Mouse (Mus musculus): ENCODE results near the gene Tmem233. TPM values are rescaled to one million over a fixed set of nuclear protein-coding genes. Genes with fewer than 3 reads are reported as not detected.

The Tmem233 gene
- total RNA-seq, 2 experiments from 2014 or later: not detected

DNA sequence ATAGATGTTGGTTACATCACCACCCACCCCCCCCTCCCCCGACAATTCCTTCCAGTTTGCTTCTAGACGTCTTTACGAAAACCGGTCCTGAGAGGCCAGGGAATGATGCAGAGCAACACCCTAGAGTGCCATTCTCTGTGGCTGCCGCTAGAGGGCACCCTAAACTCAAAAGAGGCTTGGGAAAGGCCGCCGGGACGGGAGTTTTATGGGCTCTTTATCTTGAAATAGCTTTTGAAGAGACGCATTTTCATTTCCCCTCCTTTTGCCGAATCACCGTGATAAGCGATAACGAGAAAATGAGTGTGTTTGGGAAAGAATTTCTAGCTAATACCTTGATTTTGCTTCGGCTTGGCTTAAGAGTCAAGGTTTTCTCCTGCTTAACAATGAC lies 51.9 kb downstream of the Tmem233 start:
- no peak for ATAC-seq (replicated peaks; ENCODE audit: low FRiP score, low TSS enrichment, poor library complexity, severe bottlenecking)

DNA sequence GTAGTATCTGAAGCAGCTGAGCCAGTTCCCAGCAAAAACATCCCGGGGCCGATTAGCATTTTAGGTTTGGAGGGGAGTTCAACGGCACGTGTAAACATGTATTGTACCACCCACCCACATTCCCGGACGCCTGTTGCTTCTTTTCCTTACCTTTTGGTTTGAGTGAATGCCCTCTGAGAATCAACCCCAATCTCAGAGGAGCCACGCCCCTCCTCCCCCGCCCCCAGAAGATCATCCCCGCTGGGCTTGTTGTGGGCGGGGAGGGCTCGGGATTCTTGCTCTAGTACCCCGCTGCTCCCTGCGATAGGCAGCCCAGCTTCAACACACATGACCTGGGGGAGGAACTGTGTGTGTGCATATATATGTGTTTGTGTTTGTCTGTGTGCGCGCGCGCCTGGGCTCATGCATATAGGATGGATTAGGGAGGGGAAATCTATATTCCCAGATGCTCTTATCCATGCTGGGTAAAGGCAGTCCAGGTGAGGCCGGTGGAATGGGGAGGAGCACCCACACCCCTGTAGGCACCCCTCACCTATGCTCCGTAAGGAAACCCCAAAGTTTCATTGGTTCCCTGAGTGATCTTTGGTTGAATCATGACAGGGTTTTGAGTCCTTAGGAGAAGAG lies 52.4 kb downstream of the Tmem233 start:
- ATAC-seq (replicated peaks; ENCODE audit: low FRiP score, low TSS enrichment, poor library complexity, severe bottlenecking): no peak

DNA sequence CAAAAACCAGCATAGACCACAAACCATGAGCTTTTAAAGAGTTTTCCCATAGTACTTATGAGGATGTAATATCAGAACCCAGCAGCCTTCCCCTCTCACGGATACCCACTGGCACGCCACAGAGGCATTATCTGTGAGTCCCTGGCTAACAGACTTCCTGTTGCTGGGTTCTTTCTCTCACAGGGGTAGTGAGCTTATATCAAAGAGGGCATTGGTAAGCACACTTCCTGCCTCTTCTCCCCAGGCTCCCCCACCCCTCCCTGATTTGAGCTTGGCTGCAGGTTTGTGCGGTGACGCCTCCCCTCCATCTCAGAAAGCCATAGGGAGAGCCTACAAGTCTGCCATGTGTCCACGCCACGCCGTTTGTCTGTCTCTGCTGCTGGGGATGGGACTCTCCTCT lies 54.0 kb downstream of the Tmem233 start:
- ATAC-seq (replicated peaks; ENCODE audit: low FRiP score, low TSS enrichment, poor library complexity, severe bottlenecking): peak; percentile 79

DNA sequence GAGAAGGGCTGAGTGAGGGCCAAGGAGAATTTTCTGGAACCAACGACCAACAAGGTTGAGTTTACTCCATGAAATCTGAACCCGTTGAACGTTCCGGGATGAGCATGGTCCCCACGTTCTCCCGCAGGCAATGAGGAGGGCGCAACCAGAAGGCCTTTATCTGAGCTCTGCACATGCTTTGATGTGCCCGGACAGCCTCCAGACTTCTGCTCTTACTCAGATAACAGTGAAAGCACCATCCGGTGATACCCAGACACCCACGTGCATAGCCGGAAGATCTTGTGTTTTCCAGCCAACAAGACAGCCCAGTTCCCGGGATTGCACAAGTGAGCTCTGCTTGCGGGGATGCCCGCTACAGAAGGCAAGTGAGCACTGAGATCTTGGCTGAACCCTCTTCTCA lies 56.5 kb downstream of the Tmem233 start:
- ATAC-seq (replicated peaks; ENCODE audit: low FRiP score, low TSS enrichment, poor library complexity, severe bottlenecking): peak; percentile 53

DNA sequence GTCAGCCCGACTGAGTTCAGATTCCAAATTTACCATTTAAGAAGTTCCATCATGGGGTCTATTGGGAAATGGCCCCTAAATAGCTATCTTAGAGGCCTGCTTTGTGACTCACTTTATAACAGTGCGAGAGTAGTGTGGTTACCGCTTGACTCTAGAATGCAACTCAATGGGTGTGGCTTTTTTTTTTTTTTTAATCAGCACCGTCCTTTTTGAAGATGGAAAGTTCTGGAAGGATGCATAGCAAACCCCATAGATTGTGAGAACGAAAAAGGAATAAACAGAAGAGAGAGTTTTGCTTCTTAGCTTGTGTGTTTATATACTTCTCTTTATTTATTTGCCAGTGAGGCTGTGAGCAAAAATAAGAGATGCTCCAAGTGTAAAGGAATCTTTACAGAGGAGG lies 56.9 kb downstream of the Tmem233 start:
- no peak for ATAC-seq (replicated peaks; ENCODE audit: low FRiP score, low TSS enrichment, poor library complexity, severe bottlenecking)

DNA sequence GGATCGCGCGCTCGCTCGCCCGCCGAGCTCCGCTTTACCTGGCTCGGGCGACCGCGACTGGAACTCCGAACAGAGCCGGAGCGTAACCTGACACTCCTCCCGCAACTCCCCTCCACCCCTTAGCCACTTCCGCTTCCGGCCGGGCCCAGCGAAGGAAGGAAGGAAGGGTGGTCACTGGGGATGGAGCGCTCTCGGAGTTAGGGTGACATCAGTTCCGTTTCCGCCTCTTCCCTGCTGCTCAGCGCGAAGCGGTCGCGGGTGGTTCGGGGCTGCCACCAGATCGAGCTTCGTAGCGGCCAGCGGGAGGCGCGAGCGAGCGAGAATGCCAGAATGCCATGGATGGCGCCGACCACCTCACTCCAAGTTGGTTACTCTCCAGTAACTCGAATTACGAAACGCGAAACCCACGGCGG lies 58.7 kb downstream of the Tmem233 start, which contains the start of gene Prkab1:
Gene Prkab1, minus strand, starts transcription at position 182 of the 413 bp plus-strand sequence.
- peak; percentile 67 for ATAC-seq (replicated peaks; ENCODE audit: low FRiP score, low TSS enrichment, poor library complexity, severe bottlenecking)

DNA sequence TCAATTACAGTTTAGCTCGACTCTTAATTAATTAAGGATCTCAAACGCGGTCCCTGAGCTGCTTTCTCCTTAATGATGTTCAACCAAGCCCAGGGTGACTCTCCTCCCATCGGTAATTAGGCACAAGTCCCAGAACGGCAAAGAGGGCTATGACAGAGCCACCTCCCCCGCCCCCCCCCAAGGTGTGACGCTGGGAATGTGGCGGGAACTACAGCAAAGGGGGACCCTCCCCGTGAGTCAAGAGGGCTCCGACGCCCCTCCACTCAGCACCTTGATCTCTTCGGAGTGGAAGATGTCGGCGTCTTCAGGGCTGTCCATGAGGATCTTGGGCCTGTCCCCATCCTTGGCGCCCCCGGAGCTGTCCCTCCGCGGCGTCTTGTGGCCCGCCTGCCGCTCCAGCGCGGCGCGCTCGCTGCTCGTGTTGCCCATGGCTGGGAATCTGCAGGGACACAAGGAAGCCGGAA lies 59.2 kb downstream of the Tmem233 start:
- no peak for ATAC-seq (replicated peaks; ENCODE audit: low FRiP score, low TSS enrichment, poor library complexity, severe bottlenecking)

DNA sequence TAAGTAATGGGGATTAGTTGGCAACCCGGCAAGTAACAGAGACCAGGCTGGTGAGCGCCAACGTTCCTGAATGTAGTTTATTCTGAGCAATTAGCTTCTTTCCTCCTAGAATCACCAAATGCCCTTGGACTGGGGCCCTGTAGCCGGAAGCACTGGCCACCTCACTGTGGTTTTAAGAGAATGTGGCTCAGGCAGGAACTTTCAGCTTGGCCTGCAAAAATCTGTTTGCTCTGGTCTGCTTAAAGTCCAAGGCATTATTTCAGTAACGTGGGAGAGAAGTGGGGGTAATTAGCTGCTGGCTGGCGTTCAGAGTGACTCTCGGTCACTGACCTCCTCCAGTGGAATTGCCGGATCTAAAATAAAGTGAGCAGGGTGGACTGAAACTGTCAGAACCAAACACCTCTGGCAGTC lies 59.8 kb downstream of the Tmem233 start:
- no peak for ATAC-seq (replicated peaks; ENCODE audit: low FRiP score, low TSS enrichment, poor library complexity, severe bottlenecking)

DNA sequence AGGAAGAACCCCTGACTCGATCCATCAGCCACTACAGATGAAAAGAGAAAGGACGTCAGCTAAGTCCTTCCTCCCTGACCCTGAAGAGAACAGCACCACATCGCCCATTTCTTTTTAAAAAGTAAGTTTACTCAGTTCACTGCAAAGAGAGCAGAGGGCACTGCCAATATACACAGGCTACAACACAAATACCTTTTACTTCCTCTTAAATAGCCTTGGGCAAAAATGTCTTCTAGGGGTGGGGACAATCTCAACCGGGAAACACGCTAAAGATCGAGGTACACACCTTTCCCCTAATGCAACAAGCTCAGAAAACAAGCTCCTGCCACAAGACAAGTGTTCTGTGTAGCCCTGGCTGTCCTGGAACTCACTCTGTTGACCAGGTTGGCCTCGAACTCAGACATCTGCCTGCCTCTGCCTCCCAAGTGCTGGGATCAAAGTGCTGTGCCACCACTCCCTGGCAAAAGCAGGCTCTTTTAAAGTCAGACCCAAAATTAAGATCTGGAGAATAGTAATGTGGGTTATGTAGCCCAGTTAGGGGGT lies 60.3 kb downstream of the Tmem233 start:
- ATAC-seq (replicated peaks; ENCODE audit: low FRiP score, low TSS enrichment, poor library complexity, severe bottlenecking): no peak

DNA sequence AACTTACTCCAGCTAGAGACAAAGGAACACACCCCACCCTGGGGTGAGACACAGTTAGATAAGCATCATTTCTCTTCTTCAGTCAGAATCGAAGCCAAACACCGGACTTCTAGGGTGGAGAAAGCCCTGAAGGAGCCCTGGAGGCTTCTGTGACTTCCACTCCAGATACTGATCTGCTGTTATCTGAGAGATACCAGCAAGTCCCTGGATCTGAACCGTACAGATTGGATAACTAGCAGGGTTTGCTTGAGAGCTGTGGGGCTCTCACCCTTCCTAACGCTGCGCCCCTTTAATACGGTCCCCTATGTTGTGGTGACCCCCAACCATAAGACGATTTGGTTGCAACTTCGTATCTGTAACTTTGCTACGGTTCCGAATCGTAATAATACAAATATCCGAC lies 60.9 kb downstream of the Tmem233 start:
- peak; percentile 13 for ATAC-seq (replicated peaks; ENCODE audit: low FRiP score, low TSS enrichment, poor library complexity, severe bottlenecking)

DNA sequence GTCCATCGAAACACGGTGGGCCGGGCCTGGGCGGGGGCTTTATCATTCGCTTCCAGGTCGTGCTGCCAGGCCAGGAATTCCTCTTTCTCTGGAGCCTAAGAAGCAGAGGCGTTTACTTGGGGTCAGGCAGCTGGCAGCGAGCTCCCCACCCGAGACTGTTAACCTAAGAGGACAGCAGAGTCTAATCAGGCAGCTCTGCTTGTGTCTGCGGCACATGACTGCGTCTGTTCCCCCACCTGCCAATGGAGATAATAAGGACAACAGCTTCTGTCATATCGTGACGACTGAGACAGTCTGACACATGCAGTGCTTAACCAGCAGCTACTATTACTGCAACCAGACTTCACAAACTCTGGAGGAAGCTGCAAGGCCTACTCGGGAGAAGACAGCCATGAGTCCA lies 61.5 kb downstream of the Tmem233 start:
- ATAC-seq (replicated peaks; ENCODE audit: low FRiP score, low TSS enrichment, poor library complexity, severe bottlenecking): peak; percentile 74

DNA sequence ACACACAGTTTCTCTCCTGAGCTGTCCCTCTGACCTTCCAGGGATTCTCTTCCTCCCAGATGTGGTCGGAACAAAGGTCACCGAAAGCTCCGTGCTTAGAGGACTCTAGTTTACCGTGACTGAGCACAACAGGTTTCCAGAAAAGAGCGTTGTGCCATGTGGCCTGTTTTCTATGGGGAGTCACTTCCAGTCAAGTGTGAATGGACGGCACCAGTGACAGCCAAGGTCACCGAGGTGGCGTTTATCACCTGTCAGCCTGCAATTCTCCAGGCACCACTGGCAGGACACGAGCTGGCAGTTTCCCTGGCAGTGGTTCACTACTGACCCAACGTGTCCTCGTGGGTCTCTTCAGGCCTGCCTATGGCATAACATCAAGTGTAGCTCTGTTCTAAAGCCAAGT lies 63.7 kb downstream of the Tmem233 start:
- no peak for ATAC-seq (replicated peaks; ENCODE audit: low FRiP score, low TSS enrichment, poor library complexity, severe bottlenecking)

DNA sequence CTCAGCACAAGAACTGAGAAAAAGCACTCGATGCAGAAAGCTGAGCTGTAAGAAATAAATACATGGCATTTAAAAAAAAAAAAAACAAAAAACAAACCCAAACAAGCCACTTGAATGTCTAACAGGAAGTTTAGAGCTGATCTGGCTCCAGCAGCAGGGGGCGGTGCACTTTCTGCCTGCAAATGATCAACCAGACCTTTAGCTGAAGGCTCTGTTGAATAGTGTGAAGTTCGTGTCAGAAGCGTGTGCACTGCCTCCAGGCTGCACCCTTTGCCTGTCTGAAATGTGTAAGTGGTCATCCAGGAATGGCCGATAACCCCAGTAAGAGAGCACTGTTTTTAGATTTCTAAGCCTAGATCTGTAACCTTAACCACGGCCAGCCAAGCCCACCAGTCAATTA lies 64.3 kb downstream of the Tmem233 start:
- ATAC-seq (replicated peaks; ENCODE audit: low FRiP score, low TSS enrichment, poor library complexity, severe bottlenecking): no peak

DNA sequence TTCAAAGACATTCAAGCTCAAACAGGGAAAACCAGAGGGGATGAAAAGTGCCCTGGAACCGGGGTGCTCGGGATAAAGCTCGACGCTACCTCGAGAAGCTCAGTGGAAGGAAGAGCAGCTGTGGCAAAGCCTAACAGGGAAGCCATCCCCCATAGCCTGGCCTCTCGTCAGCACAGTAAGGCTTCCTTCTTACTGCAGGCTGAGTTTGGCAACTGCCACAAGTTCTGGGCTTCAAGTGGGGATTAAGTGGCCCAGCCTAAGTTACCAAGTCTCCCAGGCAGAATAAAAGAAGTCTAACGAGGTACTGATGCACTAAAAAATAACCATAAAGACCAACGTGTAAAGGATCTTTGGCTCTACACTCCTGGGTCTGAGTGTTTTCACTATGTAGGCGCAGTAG lies 64.8 kb downstream of the Tmem233 start:
- ATAC-seq (replicated peaks; ENCODE audit: low FRiP score, low TSS enrichment, poor library complexity, severe bottlenecking): no peak

DNA sequence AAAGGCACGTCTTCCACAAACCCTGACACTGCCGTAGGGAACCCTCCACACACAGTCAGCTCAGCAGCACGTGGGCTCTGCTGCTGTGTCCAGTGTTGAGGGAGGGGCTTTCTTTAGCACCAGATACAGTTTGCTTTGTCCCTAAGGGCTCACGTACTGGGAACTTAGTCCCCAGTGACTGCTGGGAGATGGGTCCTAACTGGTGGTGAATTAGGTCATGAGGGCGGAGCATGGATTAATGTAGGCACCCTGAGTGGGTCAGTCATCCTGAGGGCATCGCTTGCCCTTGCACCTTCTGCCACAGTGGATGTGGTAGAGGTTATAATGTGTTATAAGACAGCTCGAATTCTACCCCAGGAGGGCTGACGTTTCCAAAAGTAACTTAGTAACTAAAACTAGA lies 65.7 kb downstream of the Tmem233 start:
- ATAC-seq (replicated peaks; ENCODE audit: low FRiP score, low TSS enrichment, poor library complexity, severe bottlenecking): no peak

DNA sequence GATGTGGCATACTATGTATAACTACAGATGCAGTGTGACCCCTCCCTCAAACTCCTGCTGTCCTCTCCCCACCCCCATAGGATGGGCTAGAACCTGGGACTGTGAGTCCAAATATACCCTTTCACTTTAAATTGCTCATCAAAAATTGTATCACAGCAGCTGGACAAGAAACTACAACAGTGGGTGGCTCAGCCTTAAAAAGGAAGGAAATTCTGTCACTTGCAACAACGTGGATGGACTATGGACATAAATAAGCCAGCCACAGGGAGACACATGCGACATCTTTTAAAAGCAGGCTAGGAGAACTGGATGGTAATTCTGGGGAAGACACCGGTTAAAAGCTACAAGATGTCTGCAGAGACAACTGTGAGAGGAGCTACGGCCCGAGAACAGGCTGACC lies 66.5 kb downstream of the Tmem233 start:
- no peak for ATAC-seq (replicated peaks; ENCODE audit: low FRiP score, low TSS enrichment, poor library complexity, severe bottlenecking)

DNA sequence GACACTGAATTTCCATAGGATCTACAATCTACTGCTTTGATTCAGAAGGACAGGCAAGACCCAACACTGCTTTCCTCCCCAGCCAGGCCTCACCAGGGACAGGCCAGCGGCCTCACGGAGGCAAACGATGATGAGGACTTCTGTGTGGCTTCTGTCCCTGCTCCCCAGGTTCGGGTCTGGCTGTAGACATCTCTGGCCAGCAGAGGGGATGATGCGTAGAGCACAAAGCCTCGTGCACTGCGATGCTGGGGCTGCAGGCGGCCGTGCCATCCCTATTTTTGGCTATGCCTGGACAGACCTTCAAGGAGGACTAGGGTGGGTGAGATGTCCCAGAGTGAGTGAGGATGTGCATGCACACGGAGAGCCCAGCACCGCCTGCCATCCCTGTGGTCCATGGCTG lies 68.8 kb downstream of the Tmem233 start:
- ATAC-seq (replicated peaks; ENCODE audit: low FRiP score, low TSS enrichment, poor library complexity, severe bottlenecking): no peak

DNA sequence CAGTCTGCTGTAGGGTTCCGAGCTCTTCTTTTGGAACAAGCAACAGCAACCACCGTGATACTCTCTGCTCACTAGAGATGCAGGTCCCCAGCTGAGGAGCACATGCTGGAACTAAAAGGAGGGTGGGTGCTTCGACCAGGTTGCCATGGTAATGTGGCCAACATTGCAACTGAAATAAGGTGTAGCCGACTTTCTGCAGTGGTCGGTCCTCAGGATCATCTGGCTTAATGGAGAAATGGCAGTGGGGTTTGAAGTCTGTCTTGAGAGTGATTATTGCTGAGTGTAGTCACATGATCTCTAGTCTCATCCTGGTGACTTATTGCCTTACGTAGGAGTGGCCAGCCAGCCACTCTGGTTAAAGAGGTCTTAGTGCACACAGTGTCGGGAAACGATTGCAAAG lies 69.2 kb downstream of the Tmem233 start:
- no peak for ATAC-seq (replicated peaks; ENCODE audit: low FRiP score, low TSS enrichment, poor library complexity, severe bottlenecking)

DNA sequence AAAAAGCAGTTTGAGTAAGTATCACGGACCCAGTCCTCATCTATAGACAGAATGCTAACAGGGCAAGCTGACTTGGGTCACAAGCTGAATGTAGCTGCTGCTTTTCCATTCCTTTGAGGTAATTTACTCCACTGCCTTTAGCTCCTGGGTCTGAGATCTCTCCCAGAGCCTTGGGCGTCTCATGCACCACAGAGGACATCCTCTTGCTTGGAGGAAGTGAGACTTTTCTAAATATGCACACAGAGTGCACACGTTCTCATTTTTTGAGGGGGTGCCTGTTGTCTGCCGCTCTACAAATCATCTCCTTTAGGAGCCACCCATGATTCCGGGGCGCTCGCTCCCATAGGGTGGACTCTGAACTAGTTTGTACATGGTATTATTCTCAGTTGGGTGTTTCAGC lies 70.5 kb downstream of the Tmem233 start:
- no peak for ATAC-seq (replicated peaks; ENCODE audit: low FRiP score, low TSS enrichment, poor library complexity, severe bottlenecking)

DNA sequence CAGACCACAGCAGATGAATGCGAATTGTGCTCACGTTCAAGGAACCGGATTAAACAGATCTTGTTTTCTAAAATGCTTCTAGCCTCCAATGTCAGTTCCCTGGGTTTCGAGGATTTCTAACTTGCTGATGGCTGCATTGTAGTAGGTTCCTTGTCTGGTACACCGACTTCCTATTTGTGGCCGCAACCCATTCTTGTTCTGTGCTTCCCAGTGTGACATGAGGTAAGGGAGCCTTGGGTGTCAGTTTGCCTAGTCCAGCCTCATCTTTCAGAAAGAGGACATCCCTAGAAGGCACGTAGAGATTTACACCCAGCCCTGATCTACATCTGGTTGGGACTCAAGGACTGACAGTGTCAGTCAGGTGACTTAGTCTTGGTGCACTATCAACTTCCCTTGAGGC lies 71.3 kb downstream of the Tmem233 start:
- ATAC-seq (replicated peaks; ENCODE audit: low FRiP score, low TSS enrichment, poor library complexity, severe bottlenecking): no peak

DNA sequence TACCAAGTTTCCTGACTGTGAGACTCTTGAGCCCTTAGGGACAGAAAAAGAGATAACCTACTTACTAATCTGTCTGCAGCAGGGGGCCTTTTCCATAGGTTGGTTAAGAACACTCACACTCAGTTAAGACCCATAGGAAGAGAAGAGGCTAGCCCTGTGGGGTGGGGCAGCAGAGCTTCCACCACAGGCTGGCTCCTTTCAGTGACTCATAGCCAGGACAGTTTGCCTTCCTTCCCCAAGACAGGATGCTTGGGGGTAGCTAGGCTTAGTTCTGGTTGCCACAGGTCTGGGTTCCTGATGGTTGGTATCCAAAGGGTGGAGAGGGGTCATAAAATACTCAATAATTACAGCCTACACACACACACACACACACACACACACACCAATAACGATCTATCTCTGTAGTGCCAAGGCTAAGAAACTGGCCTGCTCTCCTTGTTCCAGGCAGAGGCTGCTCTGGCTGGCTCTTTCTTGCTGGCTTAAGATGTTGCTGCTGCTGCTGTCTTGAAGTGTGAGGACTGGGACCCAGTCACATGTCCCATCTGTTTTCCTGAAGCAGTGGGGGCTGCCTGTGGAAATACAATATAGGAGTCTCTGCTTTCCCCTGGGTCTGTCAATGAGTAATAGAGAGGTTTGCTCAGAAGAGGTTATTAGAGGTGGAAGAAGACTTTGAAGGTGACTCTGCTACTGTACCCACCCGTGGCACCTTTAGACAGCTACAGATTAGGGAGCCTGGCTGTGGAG lies 73.0 kb downstream of the Tmem233 start:
- ATAC-seq (replicated peaks; ENCODE audit: low FRiP score, low TSS enrichment, poor library complexity, severe bottlenecking): peak; percentile 24; the same call in 1 of the 2 replicates

All from megakaryocyte-erythroid progenitor cell, adult 5-6 weeks (primary cell).